Mouse (Mus musculus) embryonic facial prominence, embryonic 13.5 days (tissue): ENCODE results near the gene Serpine2. TPM values are rescaled to one million over a fixed set of nuclear protein-coding genes. Genes with fewer than 3 reads are reported as not detected.
A peak's percentile ranks its signal among the peaks of the same experiment; 100 is the strongest.

Experiments
- ATAC-seq: fragments of 200-750 bp; cut with Nextera tagmentation; 2 replicates; pipeline ENCODE4 v1.8.0; 2017; ENCODE audit warnings: low read depth; ENCODE audit not compliant: insufficient number of reproducible peaks, insufficient read depth, low FRiP score, low TSS enrichment
- H3K27ac ChIP-seq: fragments of 300-500 bp; sonication (generic); 2 replicates; pipeline ENCODE4 v1.5.1; 2015; ENCODE audit warnings: moderate library complexity, mild to moderate bottlenecking, inconsistent platforms
- H3K27me3 ChIP-seq: fragments of 300-500 bp; sonication (generic); 2 replicates; pipeline ENCODE4 v1.6.1; 2015; ENCODE audit warnings: mild to moderate bottlenecking, inconsistent platforms
- H3K36me3 ChIP-seq: fragments of 300-500 bp; sonication (generic); 2 replicates; pipeline ENCODE4 v1.6.1; 2015; ENCODE audit warnings: mild to moderate bottlenecking, inconsistent platforms
- H3K4me1 ChIP-seq: fragments of 300-500 bp; sonication (generic); 2 replicates; pipeline ENCODE4 v1.6.1; 2015; ENCODE audit warnings: inconsistent platforms
- H3K4me2 ChIP-seq: fragments of 300-500 bp; sonication (generic); 2 replicates; pipeline ENCODE4 v1.6.1; 2015; ENCODE audit warnings: moderate library complexity, mild to moderate bottlenecking, inconsistent platforms
- H3K4me3 ChIP-seq: fragments of 300-500 bp; sonication (generic); 2 replicates; pipeline ENCODE4 v1.5.1; 2015; ENCODE audit warnings: mild to moderate bottlenecking, inconsistent platforms
- H3K9ac ChIP-seq: fragments of 300-500 bp; sonication (generic); 2 replicates; pipeline ENCODE4 v1.6.1; 2015; ENCODE audit warnings: mild to moderate bottlenecking, inconsistent platforms
- H3K9me3 ChIP-seq: fragments of 300-500 bp; sonication (generic); 2 replicates; pipeline ENCODE4 v1.6.1; 2016; ENCODE audit warnings: inconsistent platforms
- WGBS: fragments of 180-500 bp; shearing (Covaris S2); methylation state at CpG from one replicate; pipeline ENCODE4 v1.1.7; 2015; ENCODE audit warnings: mixed read lengths; 5-methylcytosine and 5-hydroxymethylcytosine counted together
- polyA plus RNA-seq: library from polyadenylated mRNA; unstranded; fragments of >200 nt; fragmentation: Nextera tagmentation; extraction: Ambion mirVana; gene quantifications from 2 replicates; pipeline ENCODE4 v1.2.1, GENCODE M21; 2015

Serpine2 gene
- polyA plus RNA-seq, 1 experiment from 2014 or later = 311 TPM

GRCm38 (mm10) chr1:79764031-79764430 lies 96.9 kb downstream of the Serpine2 start:
- Histone ChIP-seq H3K4me2 (no peak overlapping the region), H3K27me3 (no peaks in the 10 kb centered on the region), H3K9me3 (no peaks in the 10 kb centered on the region), H3K36me3 (no peaks in the 10 kb centered on the region), H3K4me3 (no peak overlapping the region), H3K27ac (no peak overlapping the region), H3K4me1 (peaks cover 21% of the 10 kb centered on the region), H3K9ac (no peak overlapping the region)
- 91% methylated on average over 2 of the region's 2 CpGs for WGBS
- no peak for ATAC-seq

GRCm38 (mm10) chr1:79762282-79763250 lies 98.4 kb downstream of the Serpine2 start:
- Histone ChIP-seq H3K27me3 (no peaks in the 10 kb centered on the region), H3K27ac (no peak overlapping the region), H3K4me2 (peak overlapping the region; percentile 86), H3K36me3 (no peaks in the 10 kb centered on the region), H3K4me3 (peak overlapping the region; percentile 68), H3K9me3 (no peaks in the 10 kb centered on the region), H3K4me1 (peaks cover 25% of the 10 kb centered on the region), H3K9ac (no peak overlapping the region)
- WGBS = 57% methylated on average over 16 of the region's 16 CpGs
- ATAC-seq = no peak

GRCm38 (mm10) chr1:79761917-79762271 lies 99.1 kb downstream of the Serpine2 start:
- H3K9me3 ChIP-seq = no peaks in the 10 kb centered on the region
- 0% methylated on average over 6 of the region's 6 CpGs for WGBS
- no peaks in the 10 kb centered on the region for H3K27me3 ChIP-seq
- peak overlapping the region; percentile 86 for H3K4me2 ChIP-seq
- peak overlapping the region; percentile 68 for H3K4me3 ChIP-seq
- H3K9ac ChIP-seq = 0 out of 2 replicates have a peak overlapping the region, but pooled peaks have one; percentile 32
- H3K4me1 ChIP-seq = peaks cover 25% of the 10 kb centered on the region
- H3K36me3 ChIP-seq = no peaks in the 10 kb centered on the region
- ATAC-seq = no peak
- H3K27ac ChIP-seq = no peak overlapping the region

GRCm38 (mm10) chr1:79761106-79761916 lies 99.7 kb downstream of the Serpine2 start:
- H3K4me1 ChIP-seq = peaks cover 25% of the 10 kb centered on the region
- H3K4me3 ChIP-seq = peak overlapping the region; percentile 68
- peak overlapping the region; percentile 86 for H3K4me2 ChIP-seq
- under 1% methylated on average over 65 of the region's 65 CpGs for WGBS
- no peaks in the 10 kb centered on the region for H3K27me3 ChIP-seq
- H3K27ac ChIP-seq = no peak overlapping the region
- no peaks in the 10 kb centered on the region for H3K36me3 ChIP-seq
- ATAC-seq = peak; percentile 87
- peak overlapping the region; percentile 85 for H3K9ac ChIP-seq
- no peaks in the 10 kb centered on the region for H3K9me3 ChIP-seq

GRCm38 (mm10) chr1:79760656-79761055 lies 100.3 kb downstream of the Serpine2 start:
- no peak for ATAC-seq
- Histone ChIP-seq H3K9ac (peak overlapping the region; percentile 85), H3K9me3 (no peaks in the 10 kb centered on the region), H3K27me3 (no peaks in the 10 kb centered on the region), H3K4me2 (peak overlapping the region; percentile 86), H3K4me1 (peaks cover 25% of the 10 kb centered on the region), H3K4me3 (peak overlapping the region; percentile 68), H3K36me3 (no peaks in the 10 kb centered on the region), H3K27ac (no peak overlapping the region)
- WGBS = 9% methylated on average over 11 of the region's 11 CpGs

- H3K4me2 ChIP-seq = peak overlapping the region; percentile 86
- WGBS = 63% methylated on average over 5 of the region's 5 CpGs
- ATAC-seq = no peak
- peak overlapping the region; percentile 1; the same call in 1 of the 2 replicates for H3K4me3 ChIP-seq
- H3K4me1 ChIP-seq = peaks cover 25% of the 10 kb centered on the region
- H3K9ac ChIP-seq = no peak overlapping the region
- H3K27me3 ChIP-seq = no peaks in the 10 kb centered on the region
- H3K9me3 ChIP-seq = no peaks in the 10 kb centered on the region
- H3K27ac ChIP-seq = no peak overlapping the region
- no peaks in the 10 kb centered on the region for H3K36me3 ChIP-seq
Observed at GRCm38 (mm10) chr1:79759436-79759972, 101.5 kb downstream of the Serpine2 start.

- 51% methylated on average over 2 of the region's 2 CpGs for WGBS
- Histone ChIP-seq H3K27me3 (no peaks in the 10 kb centered on the region), H3K4me1 (peaks cover 25% of the 10 kb centered on the region), H3K4me2 (no peak overlapping the region), H3K9ac (no peak overlapping the region), H3K4me3 (no peak overlapping the region), H3K27ac (no peak overlapping the region), H3K36me3 (no peaks in the 10 kb centered on the region), H3K9me3 (no peaks in the 10 kb centered on the region)
- ATAC-seq = no peak
Observed at GRCm38 (mm10) chr1:79759006-79759405, 102.0 kb downstream of the Serpine2 start.

GRCm38 (mm10) chr1:79757597-79757996 lies 103.4 kb downstream of the Serpine2 start:
- no peaks in the 10 kb centered on the region for H3K27me3 ChIP-seq

GRCm38 (mm10) chr1:79757161-79757560 lies 103.8 kb downstream of the Serpine2 start:
- H3K27ac ChIP-seq = no peak overlapping the region
- no peak overlapping the region for H3K9ac ChIP-seq
- peaks cover 23% of the 10 kb centered on the region for H3K4me1 ChIP-seq
- no peak for ATAC-seq
- no peaks in the 10 kb centered on the region for H3K27me3 ChIP-seq
- H3K4me3 ChIP-seq = no peak overlapping the region
- H3K9me3 ChIP-seq = no peaks in the 10 kb centered on the region
- no peak overlapping the region for H3K4me2 ChIP-seq
- 54% methylated on average over 7 of the region's 7 CpGs for WGBS
- no peaks in the 10 kb centered on the region for H3K36me3 ChIP-seq

More at GRCm38 (mm10) chr1:79757597-79757996, 103.4 kb downstream of the Serpine2 start:
- H3K4me3 ChIP-seq = no peak overlapping the region
- no peak for ATAC-seq
- H3K36me3 ChIP-seq = no peaks in the 10 kb centered on the region
- WGBS = 72% methylated on average over 4 of the region's 4 CpGs
- H3K9ac ChIP-seq = no peak overlapping the region
- H3K27ac ChIP-seq = no peak overlapping the region; the same call in 1 of the 2 replicates
- peaks cover 25% of the 10 kb centered on the region for H3K4me1 ChIP-seq
- no peaks in the 10 kb centered on the region for H3K9me3 ChIP-seq
- H3K4me2 ChIP-seq = no peak overlapping the region

GRCm38 (mm10) chr1:79756417-79756816 lies 104.6 kb downstream of the Serpine2 start:
- H3K36me3 ChIP-seq = no peaks in the 10 kb centered on the region
- H3K27ac ChIP-seq = no peak overlapping the region
- H3K27me3 ChIP-seq = no peaks in the 10 kb centered on the region
- no peaks in the 10 kb centered on the region for H3K9me3 ChIP-seq
- WGBS = 88% methylated on average over 5 of the region's 5 CpGs
- H3K4me2 ChIP-seq = no peak overlapping the region
- H3K4me3 ChIP-seq = no peak overlapping the region
- H3K9ac ChIP-seq = no peak overlapping the region
- no peak for ATAC-seq
- peaks cover 23% of the 10 kb centered on the region for H3K4me1 ChIP-seq

GRCm38 (mm10) chr1:79755376-79755775 lies 105.6 kb downstream of the Serpine2 start:
- Histone ChIP-seq H3K9me3 (no peaks in the 10 kb centered on the region), H3K4me3 (no peak overlapping the region), H3K27ac (no peak overlapping the region), H3K4me1 (peaks cover 17% of the 10 kb centered on the region), H3K36me3 (no peaks in the 10 kb centered on the region), H3K4me2 (no peak overlapping the region), H3K9ac (no peak overlapping the region), H3K27me3 (no peaks in the 10 kb centered on the region)
- ATAC-seq = no peak
- WGBS = 29% methylated on average over 2 of the region's 2 CpGs
